Mouse (Mus musculus): ENCODE data around the gene Hoxa1.

Gene Hoxa1

GRCm38 (mm10) chr6:52107400-52107799 is 50.7 kb downstream of the Hoxa1 start:
- no peak for DNase-seq (ENCODE audit: low read depth in 2 of 2, low spot score in 2 of 2)

DNA sequence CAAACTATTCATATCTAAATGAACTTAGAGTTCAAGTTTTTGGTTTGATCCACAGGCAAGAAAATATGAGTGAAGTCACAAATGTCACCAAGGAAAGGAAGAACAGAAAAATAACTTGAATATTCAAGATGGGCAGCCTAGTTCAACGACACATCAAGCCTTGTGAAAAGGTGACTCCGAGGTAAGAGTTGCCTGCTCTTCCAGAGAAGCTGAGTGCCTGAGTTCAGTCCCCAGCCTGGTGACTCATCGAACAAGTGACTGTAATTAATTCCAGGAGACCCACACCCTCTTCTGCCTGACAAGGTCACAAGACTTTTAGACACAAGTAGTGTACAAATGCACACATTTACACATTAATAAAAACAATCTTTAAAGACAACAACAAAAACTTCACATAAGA is 51.4 kb downstream of the Hoxa1 start:
- DNase-seq (ENCODE audit: low read depth in 2 of 2, low spot score in 2 of 2): no peak

- no peak for DNase-seq (ENCODE audit: low read depth in 2 of 2, low spot score in 2 of 2)
These were observed 51.9 kb downstream of the Hoxa1 start for GRCm38 (mm10) chr6:52106178-52106577.

Measured in CD8-positive naive resting alpha-beta T cell, adult 2 months (primary cell).